Mouse (Mus musculus) liver, adult (tissue): ENCODE data around the gene Zfp583.

ENCODE experiments used
- GATA4 ChIP-seq: IDR thresholded peaks from 2 replicates; pipeline ENCODE4 v1.6.1; 2014; ENCODE audit warnings: mild to moderate bottlenecking, low read length; ENCODE audit not compliant: insufficient replicate concordance

Gene Zfp583

DNA sequence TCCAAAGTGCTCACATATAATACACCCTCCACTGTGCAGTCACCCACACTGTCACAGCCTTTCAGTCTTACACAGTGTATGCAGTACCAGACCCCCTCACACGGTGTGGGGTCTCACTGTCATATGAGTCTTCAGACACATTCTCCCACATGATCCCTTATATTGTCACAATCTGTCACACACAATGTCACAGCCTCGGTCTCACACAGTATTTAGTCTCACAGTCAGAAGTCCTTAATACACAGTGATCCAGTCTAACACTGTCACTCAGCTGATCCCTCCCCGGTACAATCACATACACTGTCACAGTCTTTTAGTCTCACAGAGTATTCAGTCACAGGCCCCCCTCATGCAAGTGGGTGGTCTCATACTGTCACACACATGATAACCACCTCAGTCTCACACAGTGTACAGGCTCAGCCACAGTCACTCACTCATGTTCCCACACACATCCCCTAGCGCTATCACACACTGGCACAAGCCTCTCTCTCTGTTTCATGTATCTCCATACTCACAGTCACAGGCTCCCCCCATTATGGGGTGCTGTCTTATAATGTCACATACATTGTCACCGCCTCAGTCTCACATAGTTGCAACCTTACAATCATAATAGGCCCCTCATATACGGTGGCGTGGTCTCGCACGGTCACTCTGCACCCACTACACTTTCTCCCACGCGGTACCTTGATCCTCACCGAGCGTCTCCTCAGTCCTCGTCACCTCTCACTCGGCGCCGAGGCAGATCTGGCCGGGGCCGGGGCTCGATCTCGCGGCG lies 440 bp downstream of the Zfp583 start:
- TF ChIP-seq GATA4 = no peak

GRCm38 (mm10) chr7:6286921-6287531 lies 44.1 kb downstream of the Zfp583 start:
- TF ChIP-seq GATA4 = no peak

GRCm38 (mm10) chr7:6285842-6286705 lies 45.0 kb downstream of the Zfp583 start, which contains the start of gene Zfp667:
TSS of gene Zfp667 (plus strand) at chr7:6286579.
- TF ChIP-seq GATA4 = no peak

- TF ChIP-seq GATA4 = no peak
Measured at GRCm38 (mm10) chr7:6285366-6285765, 45.7 kb downstream of the Zfp583 start.

- TF ChIP-seq GATA4 = no peak
Measured at GRCm38 (mm10) chr7:6284442-6285012, 46.6 kb downstream of the Zfp583 start.

DNA sequence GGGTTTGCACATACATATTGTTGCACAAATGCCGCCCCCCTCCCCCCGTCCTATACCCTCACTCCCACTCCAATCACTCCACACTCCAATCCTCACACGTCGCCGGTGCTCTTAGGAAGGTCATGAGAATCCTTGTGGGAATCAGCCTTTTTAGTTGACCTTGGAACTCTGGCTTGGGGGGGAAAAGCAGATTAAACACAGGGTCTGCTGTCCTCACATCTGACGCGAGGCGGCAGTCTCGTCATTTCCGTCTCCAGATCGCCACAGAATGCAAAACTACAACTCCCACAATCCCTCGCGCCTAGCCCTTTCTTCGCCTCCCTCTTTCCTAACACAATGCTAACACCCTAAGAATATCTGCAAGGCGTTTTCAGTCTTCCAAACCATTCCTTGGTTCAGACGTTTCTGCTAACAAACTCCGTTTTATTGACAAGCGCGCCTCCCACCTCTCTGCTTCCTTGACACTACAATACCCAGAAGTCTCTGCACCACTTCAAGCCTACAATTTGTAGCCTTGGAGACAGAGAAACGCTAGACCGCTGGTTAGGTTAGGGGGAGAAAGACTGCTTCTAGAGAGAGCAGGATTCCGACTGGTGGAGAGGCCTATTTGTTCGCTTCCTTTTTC lies 47.5 kb downstream of the Zfp583 start:
- TF ChIP-seq GATA4 = no peak

- no peak for TF ChIP-seq GATA4
Measured at GRCm38 (mm10) chr7:6282749-6283148, 48.3 kb downstream of the Zfp583 start.

DNA sequence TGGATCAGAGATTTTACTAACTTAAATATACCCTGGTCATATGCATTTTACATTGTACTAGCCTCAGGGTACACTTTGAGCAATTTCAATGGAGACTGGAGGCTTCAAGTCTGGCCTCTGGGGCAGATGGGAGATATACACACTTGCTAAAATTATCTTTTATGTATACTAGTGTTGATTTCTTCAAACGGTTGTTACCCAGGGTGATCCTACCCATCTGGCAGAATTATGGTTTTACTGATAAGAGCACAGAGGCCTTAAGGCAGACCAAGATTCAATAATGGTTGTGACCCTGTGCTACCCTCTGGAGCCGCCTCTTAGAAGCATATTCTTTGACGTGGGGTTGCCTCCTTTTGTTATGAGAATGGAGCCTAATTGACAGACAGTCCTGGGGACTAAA lies 53.2 kb downstream of the Zfp583 start:
- TF ChIP-seq GATA4 = no peak

DNA sequence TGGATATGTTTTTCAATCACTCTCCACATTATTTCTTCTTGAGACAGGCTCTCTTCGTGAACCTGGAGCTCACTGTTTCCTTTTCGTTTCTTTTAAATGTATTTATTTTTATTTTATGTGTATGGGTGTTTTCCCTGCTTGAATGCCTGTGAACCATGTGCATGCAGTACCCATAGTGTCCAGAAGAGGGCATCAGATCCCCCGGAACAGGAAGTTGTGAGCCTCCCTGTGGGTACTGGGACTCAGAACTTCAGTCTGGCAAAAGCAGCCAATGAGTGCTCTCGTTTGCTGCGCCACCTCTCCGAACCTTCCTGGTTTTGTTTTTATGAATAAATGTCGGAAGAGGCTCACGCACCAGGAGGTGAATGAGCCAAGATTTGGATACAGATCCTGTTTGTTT lies 65.4 kb downstream of the Zfp583 start:
- TF ChIP-seq GATA4 = no peak
